Mouse (Mus musculus) granulocyte monocyte progenitor cell, adult 5-6 weeks (primary cell): ENCODE results near the gene Dera. TPM values are rescaled to one million over a fixed set of nuclear protein-coding genes. Genes with fewer than 3 reads are reported as not detected.
"Not testable (repeated sequence)": the region's sequence is repeated elsewhere in the genome, so short reads cannot be mapped to it uniquely, and the experiment has no call there.

Experiments used
- ATAC-seq: replicated peaks from 2 replicates; pipeline ENCODE4 v1.8.0; 2016; ENCODE audit warnings: mild to moderate bottlenecking, moderate TSS enrichment, inconsistent platforms; ENCODE audit not compliant: poor library complexity, severe bottlenecking
- total RNA-seq, 2 experiments: library from RNA; stranded (forward) in 1 of 2; stranded (reverse) in 1 of 2; fragments of 200-712, 200-1000 nt in 1 of 2; fragments of >200 nt in 1 of 2; fragmentation: Nextera tagmentation in 1 of 2; gene quantifications; 2 replicates each; pipeline ENCODE4 v1.2.3; 2014 to 2017

The Dera gene
- total RNA-seq (2014; fragmentation: Nextera tagmentation): 46.0 and 48.5 TPM in 2 replicates
- total RNA-seq (2017): 113 and 143 TPM in 2 replicates

- ATAC-seq: peak; percentile 95
These were observed at the start of gene Dera for GRCm38 (mm10) chr6:137754056-137754856. Dera (plus strand) TSS chr6:137754546.

- ATAC-seq: no peak
These were observed 48.1 kb upstream of the Dera start for GRCm38 (mm10) chr6:137706209-137706608.

DNA sequence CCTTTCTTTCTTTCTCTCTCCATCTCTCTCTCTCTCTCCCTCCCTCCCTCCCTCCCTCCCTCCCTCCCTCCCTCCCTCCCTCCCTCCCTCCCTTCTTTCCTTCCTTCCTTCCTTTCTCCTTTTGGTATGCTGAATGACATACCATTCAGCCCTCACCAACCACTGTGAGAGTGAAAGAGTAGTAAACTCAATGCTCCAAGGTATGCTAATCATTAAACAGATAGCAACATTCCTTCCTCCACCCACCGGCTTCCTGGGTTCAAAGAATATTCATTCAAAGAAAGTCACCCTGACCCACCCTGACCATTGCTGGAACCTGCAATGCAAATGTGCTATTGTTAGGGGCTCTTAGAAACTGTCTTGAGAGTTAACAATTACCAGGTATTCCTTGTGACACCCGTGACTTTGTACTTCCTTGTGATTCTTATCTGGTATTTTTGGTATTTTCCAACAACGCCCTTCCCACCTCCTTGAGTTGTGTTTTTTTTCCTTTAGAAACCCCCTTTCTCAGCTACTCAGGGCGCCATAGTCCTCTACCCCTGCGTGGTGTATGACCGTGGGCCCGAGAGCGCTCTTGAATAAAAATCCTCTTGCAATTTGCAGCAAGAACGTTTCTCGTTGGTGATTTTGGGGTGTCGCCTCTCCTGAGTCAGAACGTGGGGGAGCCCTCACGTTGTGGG lies 45.5 kb upstream of the Dera start:
- not testable (repeated sequence) for ATAC-seq

- no peak for ATAC-seq
These were observed 43.9 kb upstream of the Dera start for GRCm38 (mm10) chr6:137710179-137711037.

DNA sequence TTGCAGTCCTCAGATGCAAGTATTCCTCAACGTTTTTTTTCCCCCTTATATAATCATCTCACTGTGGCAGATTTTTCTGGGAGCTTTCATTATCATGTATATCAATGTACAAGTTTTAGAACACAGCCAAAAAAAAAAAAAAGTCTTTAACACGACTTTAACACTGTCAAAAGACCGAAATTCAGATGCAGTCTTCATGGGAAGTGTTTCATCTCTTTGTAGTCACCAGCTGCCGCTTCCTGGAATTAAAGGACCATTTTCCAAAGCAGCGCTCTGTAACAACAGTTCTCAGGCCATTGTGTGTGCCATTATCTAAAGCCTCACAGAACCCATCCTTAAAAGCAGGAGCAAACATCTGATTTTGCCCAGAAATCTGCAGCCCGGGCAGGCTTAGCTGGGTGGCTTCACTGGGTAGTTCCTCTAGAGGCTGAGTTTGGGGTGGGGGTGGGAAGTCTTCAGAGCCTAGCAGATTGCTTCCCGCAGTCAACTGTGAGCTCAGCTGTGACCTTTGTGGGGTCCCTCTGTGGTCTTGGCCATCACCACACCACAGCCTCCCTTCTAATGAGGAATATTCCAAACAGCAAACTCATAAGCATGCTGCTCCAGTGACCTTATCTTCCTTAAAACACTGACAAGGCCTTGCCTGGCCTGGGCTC lies 41.6 kb upstream of the Dera start:
- ATAC-seq: no peak

GRCm38 (mm10) chr6:137713310-137713664 lies 41.1 kb upstream of the Dera start:
- no peak for ATAC-seq

- no peak for ATAC-seq
These were observed 37.5 kb upstream of the Dera start for GRCm38 (mm10) chr6:137716802-137717201.

DNA sequence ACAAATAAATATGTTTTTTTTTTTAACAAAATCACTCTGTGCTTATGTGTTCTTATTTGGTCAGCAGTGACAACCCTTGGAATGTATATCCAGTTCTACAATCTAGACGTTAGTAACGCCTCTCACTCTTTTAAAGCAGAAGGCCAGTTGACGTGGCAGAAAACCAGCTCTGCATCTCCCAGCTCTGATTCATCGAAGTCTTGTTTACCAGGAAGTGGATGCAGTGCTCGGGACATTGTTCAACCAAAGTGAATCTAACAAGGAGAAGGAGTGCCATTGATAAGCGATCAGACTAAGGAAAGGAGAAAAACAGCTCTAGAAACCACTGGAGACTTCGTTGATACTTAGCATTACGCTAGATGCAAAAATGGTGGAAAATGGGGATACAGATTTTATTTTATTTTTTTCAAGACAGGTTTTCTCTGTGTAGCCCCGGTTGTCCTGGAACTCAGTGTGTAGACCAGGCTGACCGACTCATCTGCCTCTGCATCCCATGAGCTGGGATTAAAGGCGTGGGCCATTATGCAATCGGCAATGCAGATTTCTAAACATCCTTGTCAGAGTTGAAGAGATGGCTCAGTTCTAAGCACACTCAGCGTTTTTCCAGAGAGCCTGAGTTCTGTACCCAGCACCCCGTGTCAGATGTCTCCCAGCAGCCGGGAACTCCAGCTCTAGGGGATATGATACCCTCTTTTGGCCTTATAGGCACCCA lies 32.0 kb upstream of the Dera start:
- ATAC-seq: peak; percentile 33; the same call in 1 of the 2 replicates

- peak; percentile 85 for ATAC-seq
These were observed 30.4 kb upstream of the Dera start for GRCm38 (mm10) chr6:137723898-137724297.

DNA sequence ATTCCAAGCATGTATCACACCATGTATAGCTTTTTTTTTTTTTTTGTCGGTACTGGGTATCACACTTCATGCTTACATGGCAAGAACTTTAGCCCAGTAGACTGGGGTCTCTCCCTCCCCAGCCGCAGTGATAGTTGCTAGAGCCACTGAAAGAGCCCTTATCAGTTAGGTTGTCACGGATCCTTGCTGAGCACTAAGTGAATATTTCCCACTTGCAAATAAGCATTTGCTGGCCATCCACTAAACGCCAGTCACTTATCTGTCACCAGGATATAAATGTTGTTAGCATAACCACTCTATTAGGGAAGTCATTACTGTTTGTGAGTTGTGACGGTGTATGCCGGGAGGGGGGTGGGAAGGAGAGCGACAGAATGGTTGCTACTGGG lies 19.9 kb upstream of the Dera start:
- ATAC-seq: peak; percentile 52

GRCm38 (mm10) chr6:137734846-137735609 lies 19.3 kb upstream of the Dera start, which contains the start of gene Strap:
Strap (plus strand) TSS chr6:137735078.
- ATAC-seq: peak; percentile 96

GRCm38 (mm10) chr6:137735671-137736238 lies 18.6 kb upstream of the Dera start:
- no peak for ATAC-seq

- no peak for ATAC-seq
These were observed 13.4 kb upstream of the Dera start for GRCm38 (mm10) chr6:137740972-137741371.

DNA sequence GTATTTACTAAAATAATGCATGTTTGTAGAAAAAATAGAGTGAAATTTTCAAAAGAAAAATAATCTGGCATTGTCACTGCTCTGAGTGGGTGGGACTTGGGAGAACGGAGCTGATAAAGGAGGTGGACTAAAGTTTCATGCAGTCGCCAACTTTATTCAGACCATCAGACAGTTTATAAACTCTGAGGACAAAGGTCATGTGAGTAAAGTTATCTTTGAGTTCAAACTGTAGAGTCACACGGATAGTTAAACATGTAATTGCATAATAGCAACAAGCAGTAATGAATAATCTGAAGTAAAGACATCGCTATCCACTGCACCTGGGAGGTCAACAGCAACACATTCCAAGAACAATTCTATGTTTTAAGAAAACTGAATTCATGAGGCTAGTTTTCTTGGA lies 9.6 kb upstream of the Dera start:
- no peak for ATAC-seq

DNA sequence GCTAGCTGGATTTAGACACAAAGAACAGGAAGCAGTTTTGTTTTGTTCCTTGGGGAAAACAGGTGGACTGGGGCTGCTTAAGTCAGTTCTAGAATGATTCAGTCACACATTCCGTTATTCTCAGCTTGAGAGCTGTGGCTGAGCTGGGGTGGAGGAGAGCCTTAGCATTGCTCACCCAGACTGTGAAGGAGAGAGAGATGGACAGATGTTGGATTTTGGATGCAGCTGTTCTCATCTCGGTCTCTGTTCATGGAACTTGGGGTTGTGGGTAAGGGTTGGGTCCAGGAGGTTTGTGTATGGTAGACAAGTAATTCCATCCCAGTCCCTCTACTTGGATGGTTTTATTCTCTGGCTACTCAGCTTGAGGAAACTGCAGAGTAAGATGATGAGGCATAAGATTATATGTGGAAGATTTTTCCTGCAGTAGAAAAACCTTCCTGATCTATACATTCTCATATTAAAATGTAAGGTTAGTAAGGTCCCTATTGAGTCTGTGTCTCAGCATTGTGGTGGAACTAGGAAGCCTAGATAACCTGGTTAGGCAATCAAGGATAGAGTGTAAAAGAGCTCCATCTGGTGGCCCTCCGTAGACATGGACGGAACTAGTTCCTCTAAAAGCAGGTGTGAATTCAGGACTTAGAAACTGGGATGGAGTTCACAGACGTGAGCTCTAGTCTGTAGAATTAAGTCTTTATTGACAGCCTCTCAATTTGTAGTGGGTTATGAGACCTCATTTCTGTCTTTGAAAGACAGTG lies 7.0 kb upstream of the Dera start:
- peak; percentile 98 for ATAC-seq

GRCm38 (mm10) chr6:137751551-137752274 lies 2.6 kb upstream of the Dera start:
- no peak for ATAC-seq

DNA sequence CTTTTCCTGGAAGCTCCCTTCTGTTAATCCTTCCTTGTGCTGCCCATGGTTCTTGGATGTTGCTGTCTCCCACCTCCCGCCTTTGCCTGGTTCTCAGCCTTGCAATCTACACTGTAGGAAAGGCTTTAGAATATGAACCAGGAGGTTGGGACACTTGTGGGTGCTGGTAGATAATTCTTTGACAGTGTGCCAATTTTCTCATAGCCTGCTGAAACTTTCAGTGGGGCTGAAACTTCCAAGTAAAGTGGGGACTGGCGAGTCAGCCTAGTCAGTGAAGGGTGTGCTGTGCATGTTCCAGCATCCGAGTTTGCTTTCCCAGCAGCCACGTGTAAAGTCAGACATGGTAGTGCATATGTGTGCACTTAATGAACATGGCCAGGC lies 2.1 kb upstream of the Dera start:
- no peak for ATAC-seq
